Mouse (Mus musculus): ENCODE data around the gene Hipk1. TPM values are rescaled to one million over a fixed set of nuclear protein-coding genes. Genes with fewer than 3 reads are reported as not detected.
"Not testable (repeated sequence)": the region's sequence is repeated elsewhere in the genome, so short reads cannot be mapped to it uniquely, and the experiment has no call there.

The Hipk1 gene
- total RNA-seq (2021), result 135 and 139 TPM in 2 replicates
- long read RNA-seq, partial matches to known transcripts, result 8 of 30 reads
- long read RNA-seq, other reads (novel, unspliced or antisense), result 18 of 30 reads

DNA sequence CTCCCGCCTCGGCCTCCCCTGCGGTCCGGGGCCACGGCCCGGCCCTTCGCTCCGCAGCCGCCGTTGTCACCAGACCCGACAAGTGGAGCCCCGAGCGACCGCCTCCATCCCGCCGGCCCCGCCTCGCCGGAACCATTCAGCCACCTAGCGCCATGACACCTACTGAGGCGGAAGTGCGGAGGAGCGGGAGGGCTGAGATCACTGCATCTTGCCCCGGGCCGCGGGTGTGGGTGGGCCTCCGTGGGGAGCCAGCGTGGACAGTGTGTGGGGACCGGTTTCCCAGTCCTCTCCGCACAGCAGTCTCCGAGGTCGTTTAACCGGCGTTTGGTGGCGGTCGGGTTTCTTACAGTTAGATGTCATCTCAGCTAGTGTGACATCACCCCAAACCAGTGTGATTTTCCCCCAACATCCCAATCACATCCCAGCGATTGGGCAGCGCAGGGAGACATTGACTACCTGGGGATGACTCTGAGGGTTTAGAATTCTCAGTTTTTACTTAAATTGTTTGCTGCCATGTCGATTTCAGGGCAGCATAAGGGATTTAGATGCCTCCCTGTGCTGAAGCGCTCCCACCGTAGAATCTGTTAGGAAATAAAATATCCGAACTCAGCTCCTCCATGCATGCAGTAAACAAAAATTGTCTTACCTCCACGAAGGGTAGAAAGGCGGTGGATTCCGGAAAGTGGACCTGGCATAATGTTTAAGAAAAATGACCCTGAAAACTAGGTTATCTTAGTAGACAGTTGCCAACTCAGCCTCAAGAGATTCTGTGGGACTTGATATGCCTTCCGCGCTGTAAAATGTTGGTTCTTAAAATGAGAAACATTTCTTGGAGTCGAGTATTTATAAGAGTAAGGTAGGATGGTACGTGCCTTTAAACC lies at the start of gene Hipk1:
TSS of gene Hipk1 (minus strand) at position 334 of the 881 bp plus-strand sequence.
- DNase-seq, result peak; percentile 95

DNA sequence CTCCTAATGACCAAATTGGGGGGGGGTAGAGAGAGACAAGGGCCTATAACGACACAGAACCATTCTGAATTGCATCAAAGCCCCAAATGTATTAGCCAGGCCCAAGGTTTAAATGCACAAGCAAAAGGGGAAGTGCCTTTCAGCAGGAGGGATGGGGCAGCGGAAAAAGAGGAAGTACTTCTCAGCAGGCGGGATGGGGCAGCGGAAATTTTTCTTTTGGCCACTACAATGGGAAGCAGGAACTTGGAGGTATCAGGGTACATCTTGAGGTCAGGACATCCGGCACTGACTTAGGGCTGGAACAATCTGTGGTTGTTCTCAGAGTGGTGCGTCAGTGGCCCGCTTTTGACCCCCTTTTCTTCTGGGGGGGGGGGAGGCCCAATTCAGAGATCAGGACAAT lies 49.6 kb upstream of the Hipk1 start:
- DNase-seq, result not testable (repeated sequence)

DNA sequence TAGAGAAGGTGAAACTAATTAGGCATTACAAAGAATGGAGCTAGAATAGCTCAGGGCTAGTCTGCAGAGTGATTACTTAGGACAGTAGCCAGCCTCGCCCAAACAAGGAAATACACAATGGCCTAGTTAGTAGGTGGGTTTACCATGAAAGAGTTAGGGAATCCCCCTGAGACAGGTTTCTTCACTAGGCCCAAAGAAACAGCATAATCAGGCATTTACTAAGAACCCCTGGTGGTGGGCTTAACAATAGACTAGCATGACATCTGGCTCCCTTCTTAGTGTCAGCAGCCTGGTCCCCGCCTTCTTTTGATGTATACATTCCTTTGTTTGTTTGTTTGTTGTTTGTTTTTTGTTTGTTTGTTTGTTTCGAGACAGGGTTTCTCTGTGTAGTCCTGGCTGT lies 48.8 kb upstream of the Hipk1 start:
- not testable (repeated sequence) for DNase-seq

- no peak for DNase-seq
Observed at GRCm38 (mm10) chr3:103839711-103840110, 48.3 kb upstream of the Hipk1 start.

DNA sequence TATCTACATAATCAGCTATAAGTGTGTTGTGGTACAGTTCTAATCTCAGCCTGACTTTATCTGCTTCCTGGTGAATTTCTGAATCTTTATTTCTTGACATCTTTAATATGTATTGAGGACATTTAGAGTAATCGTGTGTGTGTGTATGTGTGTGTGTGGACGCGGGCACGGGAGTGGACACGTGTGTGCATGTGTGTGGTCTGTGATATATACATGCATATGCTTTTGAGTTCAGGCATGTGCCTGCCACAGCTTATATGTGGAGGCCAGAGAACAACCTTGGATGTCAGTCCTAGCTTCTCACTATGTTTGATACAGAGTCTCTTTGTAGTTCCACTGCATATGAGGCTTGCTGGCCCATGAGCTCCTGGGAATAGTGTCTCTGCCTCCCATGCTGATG lies 45.1 kb upstream of the Hipk1 start:
- no peak for DNase-seq

- DNase-seq, result no peak
Observed at GRCm38 (mm10) chr3:103835951-103836310, 44.6 kb upstream of the Hipk1 start.

DNA sequence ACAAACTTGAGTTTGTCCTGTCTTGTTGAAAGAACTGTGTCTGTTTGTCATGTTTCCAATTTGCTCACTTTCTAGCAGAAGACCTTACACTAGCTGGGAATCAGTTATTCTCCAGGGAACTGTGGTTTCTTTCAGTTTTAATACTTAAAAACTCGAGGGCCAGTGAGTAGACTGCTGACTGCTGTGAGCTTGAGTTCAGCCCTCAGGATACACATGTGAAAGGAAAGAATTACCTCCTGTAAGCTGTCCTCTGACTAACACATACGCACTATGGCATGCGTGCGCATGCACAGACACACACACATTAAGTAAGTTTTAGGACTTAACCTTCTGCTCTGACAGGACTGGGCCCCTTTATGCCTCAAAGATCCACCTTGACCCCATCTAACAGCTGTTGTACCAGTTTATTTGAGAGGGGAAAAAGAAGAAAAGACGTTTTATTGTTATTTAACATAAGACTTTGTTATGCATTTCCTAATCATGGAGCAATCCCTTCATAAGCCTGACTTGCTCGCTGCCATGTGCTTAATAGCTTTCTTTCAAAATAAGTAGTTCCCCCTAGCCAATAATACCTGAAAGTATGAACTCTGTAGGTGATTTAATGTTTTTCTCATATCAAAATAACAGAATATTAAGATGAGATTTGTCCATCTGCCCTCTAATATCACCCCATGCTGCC lies 44.0 kb upstream of the Hipk1 start:
- no peak for DNase-seq

GRCm38 (mm10) chr3:103834001-103834400 lies 42.6 kb upstream of the Hipk1 start:
- DNase-seq, result no peak

GRCm38 (mm10) chr3:103832426-103832825 lies 41.1 kb upstream of the Hipk1 start, which contains the start of gene Bcl2l15:
Gene Bcl2l15, plus strand, starts transcription at chr3:103832601.
- no peak for DNase-seq

DNA sequence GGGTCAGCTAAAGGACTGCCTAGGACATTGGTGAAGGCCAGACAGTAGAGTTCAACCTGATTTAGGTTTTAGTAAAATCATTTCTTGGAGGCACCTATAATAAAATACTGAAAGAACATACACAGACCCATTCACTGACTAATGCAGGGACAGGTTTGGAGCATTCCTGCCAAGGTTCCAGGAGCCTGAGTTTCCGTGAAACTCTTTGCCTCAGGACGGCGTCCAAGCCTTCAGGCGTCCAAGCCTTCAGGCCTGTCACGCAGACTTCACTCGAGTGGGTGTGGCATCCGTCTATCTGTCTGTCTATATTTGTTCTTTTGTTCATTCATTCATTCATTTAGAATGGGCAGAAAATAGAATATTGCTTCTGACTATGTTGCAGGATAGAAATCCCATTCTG lies 39.8 kb upstream of the Hipk1 start:
- no peak for DNase-seq

- not testable (repeated sequence) for DNase-seq
Observed at GRCm38 (mm10) chr3:103830681-103831080, 39.3 kb upstream of the Hipk1 start.

DNA sequence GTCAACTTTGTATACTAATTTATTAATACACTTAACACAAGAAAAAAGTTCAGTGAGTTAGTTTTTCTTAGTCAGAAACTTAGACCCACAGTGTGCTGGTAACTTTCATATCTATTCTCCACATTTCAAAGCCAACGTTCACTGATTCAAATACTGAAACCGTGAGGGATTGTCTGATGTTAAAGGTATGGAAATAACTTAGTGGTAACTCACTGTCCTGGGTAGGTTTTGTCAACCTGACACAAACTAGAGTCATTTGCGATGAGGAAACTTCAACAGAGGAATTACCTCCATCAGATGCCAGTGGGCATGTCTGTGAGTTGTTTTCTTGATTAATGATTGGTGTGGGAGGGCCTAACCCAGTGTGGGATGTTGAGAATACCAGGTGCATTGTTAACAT lies 37.7 kb upstream of the Hipk1 start:
- no peak for DNase-seq

GRCm38 (mm10) chr3:103827548-103827947 lies 36.2 kb upstream of the Hipk1 start:
- no peak for DNase-seq

- no peak for DNase-seq
Observed at GRCm38 (mm10) chr3:103810967-103811366, 19.6 kb upstream of the Hipk1 start.

DNA sequence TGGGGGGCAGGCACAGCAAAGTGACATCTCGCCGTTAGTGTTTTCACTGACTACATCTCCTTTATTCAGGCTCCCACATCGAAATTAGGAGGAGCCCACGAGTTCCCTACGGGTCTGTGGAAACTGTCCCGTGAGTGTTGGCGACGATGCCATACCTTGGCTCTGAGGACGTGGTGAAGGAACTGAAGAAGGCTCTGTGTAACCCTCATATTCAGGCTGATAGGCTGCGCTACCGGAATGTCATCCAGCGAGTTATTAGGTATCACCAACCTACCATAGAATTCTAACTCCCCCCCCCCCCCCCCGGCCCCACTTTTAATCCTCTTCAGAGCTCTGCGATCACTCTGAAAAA lies 18.4 kb upstream of the Hipk1 start:
- DNase-seq, result no peak

DNA sequence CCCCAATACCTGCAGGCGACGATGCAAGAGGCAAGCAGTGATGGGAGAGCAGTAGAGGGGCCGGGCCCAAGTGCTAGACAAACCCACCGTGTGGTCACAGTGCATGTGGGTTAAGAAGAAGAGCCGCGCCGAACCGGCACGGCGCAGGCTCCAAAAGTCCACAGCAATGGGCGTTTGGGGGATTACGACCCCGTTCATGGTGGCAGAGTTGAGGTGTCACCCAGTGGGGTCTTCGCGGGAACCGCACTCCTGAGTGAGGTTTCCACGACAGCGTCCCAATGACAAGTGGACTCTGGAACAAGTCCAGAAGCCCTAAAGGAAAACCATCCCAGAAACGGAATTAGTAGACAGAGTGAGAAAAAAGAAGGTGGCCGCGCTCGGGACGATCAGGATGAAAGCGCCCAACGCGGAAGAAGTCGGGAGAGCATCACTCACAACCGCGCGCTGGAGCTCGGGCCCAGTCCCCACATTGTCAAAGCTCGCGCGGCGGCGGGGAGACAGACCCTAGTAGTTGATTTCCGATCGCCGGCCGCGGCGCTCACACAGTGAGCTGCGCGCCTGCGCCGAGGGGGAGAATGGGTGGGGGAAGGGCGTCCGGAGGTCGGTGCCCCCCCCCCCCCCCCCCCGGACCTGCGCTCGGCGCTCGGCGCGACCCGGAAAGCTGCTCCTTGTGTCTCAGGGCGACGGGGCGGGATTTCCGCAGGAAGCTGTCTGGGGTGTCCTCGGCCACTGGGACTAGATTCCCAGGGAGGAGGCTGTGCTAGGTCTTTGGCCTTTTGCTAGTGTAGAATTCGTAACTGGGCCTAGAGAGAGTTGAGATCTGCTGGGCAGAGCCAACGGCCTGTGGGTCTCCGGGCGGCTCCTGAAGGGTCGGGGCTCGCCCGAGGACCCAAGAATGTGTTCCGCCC lies 17.8 kb upstream of the Hipk1 start, which contains the start of the genes Dclre1b, Ap4b1 and Gm43064:
TSS of gene Dclre1b (minus strand) at position 554 of the 908 bp plus-strand sequence.
TSS of gene Ap4b1 (plus strand) at position 630 of the 908 bp plus-strand sequence.
TSS of gene Gm43064 (plus strand) at position 683 of the 908 bp plus-strand sequence.
- DNase-seq, result peak; percentile 92

- no peak for DNase-seq
Observed at GRCm38 (mm10) chr3:103805671-103806070, 14.3 kb upstream of the Hipk1 start.

DNA sequence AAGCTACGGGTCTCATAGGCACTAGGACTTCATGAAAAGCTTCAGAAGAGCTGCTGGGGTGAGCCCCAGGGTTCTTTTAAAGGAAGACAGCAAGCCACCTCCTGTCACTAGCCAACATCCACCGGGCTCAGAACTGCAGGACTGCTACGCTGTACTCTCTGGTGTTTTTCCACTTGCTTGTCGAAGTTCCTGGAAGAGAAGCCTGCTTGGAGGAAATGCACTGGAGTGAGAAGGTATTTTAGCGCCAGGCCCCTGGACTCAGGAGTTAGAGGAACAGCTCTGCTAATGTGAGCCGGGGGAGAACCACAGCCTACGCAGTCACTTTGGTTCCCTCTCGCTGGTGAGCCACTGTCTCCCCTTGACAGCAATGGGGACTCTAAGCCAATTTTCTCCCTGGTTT lies 11.5 kb upstream of the Hipk1 start:
- no peak for DNase-seq

GRCm38 (mm10) chr3:103801631-103802531 lies 10.5 kb upstream of the Hipk1 start:
- DNase-seq, result peak; percentile 55

GRCm38 (mm10) chr3:103799507-103799906 lies 8.1 kb upstream of the Hipk1 start:
- DNase-seq, result no peak

GRCm38 (mm10) chr3:103796389-103796788 lies 5.0 kb upstream of the Hipk1 start:
- no peak for DNase-seq

Measured in adrenal gland, postnatal 25 days (tissue).